Mouse (Mus musculus) spleen, adult 2 months (tissue): Measurements from ENCODE around the gene Lrp8. TPM values are rescaled to one million over a fixed set of nuclear protein-coding genes. Genes with fewer than 3 reads are reported as not detected.

ENCODE experiments used
- DNase-seq, 2 experiments: peaks; one replicate each; pipeline versions ENCODE4 v3.0.0 to v3.0.0-alpha.2; 2012 to 2021; ENCODE audit warnings: low spot score in 2 of 2, low read depth in 1 of 2
- H3K27ac ChIP-seq: fragments of 200-500 bp; 2 replicates; pipeline ENCODE4 v1.5.1; 2012; ENCODE audit warnings: low read length, inconsistent platforms; ENCODE audit not compliant: insufficient read depth
- H3K27me3 ChIP-seq: fragments of 200-500 bp; 2 replicates; pipeline ENCODE4 v1.6.1; 2012; ENCODE audit warnings: mild to moderate bottlenecking, moderate library complexity, low read length, inconsistent platforms; ENCODE audit not compliant: control insufficient read depth, insufficient read depth
- H3K36me3 ChIP-seq: fragments of 200-500 bp; 2 replicates; pipeline ENCODE4 v1.6.1; 2012; ENCODE audit warnings: mild to moderate bottlenecking, low read length, inconsistent platforms; ENCODE audit not compliant: control insufficient read depth, insufficient read depth
- H3K4me1 ChIP-seq: fragments of 200-500 bp; 2 replicates; pipeline ENCODE4 v1.6.1; 2011; ENCODE audit warnings: inconsistent platforms; ENCODE audit not compliant: control insufficient read depth, insufficient read depth, insufficient read length
- H3K4me3 ChIP-seq: fragments of 200-500 bp; 2 replicates; pipeline ENCODE4 v1.5.1; 2011; ENCODE audit warnings: mild to moderate bottlenecking, inconsistent platforms; ENCODE audit not compliant: insufficient read depth, insufficient read length; ENCODE audit errors: extremely low read depth
- CTCF ChIP-seq: fragments of 200-500 bp; IDR thresholded peaks from 2 replicates; pipeline ENCODE4 v1.5.1; 2011; ENCODE audit warnings: mild to moderate bottlenecking, inconsistent platforms; ENCODE audit not compliant: insufficient read depth, insufficient read length, insufficient replicate concordance; ENCODE audit errors: extremely low read depth
- POLR2A ChIP-seq: fragments of 200-500 bp; IDR thresholded peaks from 2 replicates; pipeline ENCODE4 v1.6.1; 2011; ENCODE audit warnings: low read depth, low read length, inconsistent platforms
- WGBS: fragments of 180-500 bp; shearing (Covaris S2); methylation state at CpG from one replicate; pipeline ENCODE4 v1.1.7; 2018; 5-methylcytosine and 5-hydroxymethylcytosine counted together
- polyA plus RNA-seq: library from polyadenylated mRNA; depleted of rRNA; stranded (reverse); fragments of >200 nt; gene quantifications from 2 replicates; pipeline ENCODE4 v1.2.3, GENCODE M21; 2012

Lrp8 gene
- polyA plus RNA-seq, 1 experiment = 7.4 TPM

- H3K4me3 ChIP-seq = no peak overlapping the region
- 93% methylated on average over 6 of the region's 6 CpGs for WGBS
- H3K27me3 ChIP-seq = no peaks in the 10 kb centered on the region
- no peak for DNase-seq
- H3K36me3 ChIP-seq = no peaks in the 10 kb centered on the region
- TF ChIP-seq CTCF (no peak), POLR2A (no peak)
- H3K4me1 ChIP-seq = no peaks in the 10 kb centered on the region
- H3K27ac ChIP-seq = no peak overlapping the region
Observed at GRCm38 (mm10) chr4:107831678-107832077, 29.6 kb downstream of the Lrp8 start.

GRCm38 (mm10) chr4:107833525-107833924 lies 31.5 kb downstream of the Lrp8 start:
- no peak for TF ChIP-seq CTCF
- no peak for TF ChIP-seq POLR2A
- no peak for DNase-seq
- Histone ChIP-seq H3K4me1 (no peaks in the 10 kb centered on the region), H3K27ac (no peak overlapping the region), H3K4me3 (no peak overlapping the region), H3K27me3 (no peaks in the 10 kb centered on the region), H3K36me3 (no peaks in the 10 kb centered on the region)
- WGBS = 90% methylated on average over 5 of the region's 5 CpGs

- H3K4me1 ChIP-seq = no peaks in the 10 kb centered on the region
- no peak for DNase-seq
- no peaks in the 10 kb centered on the region for H3K27me3 ChIP-seq
- H3K36me3 ChIP-seq = no peaks in the 10 kb centered on the region
- no peak for TF ChIP-seq POLR2A
- no peak for TF ChIP-seq CTCF
- WGBS = 93% methylated on average over 22 of the region's 22 CpGs
- H3K4me3 ChIP-seq = no peak overlapping the region
- no peak overlapping the region for H3K27ac ChIP-seq
Observed at GRCm38 (mm10) chr4:107834643-107835314, 32.7 kb downstream of the Lrp8 start.

- H3K4me1 ChIP-seq = no peaks in the 10 kb centered on the region
- H3K27ac ChIP-seq = no peak overlapping the region
- H3K36me3 ChIP-seq = no peaks in the 10 kb centered on the region
- WGBS = 83% methylated on average over 5 of the region's 5 CpGs
- TF ChIP-seq CTCF (no peak), POLR2A (no peak)
- no peak for DNase-seq
- no peak overlapping the region for H3K4me3 ChIP-seq
- H3K27me3 ChIP-seq = no peaks in the 10 kb centered on the region
Observed at GRCm38 (mm10) chr4:107835508-107835909, 33.4 kb downstream of the Lrp8 start.

GRCm38 (mm10) chr4:107836758-107837157 lies 34.7 kb downstream of the Lrp8 start:
- TF ChIP-seq CTCF = no peak
- TF ChIP-seq POLR2A = no peak
- Histone ChIP-seq H3K27me3 (no peaks in the 10 kb centered on the region), H3K4me3 (no peak overlapping the region), H3K27ac (no peak overlapping the region), H3K36me3 (no peaks in the 10 kb centered on the region), H3K4me1 (no peaks in the 10 kb centered on the region)
- DNase-seq = no peak
- 89% methylated on average over 5 of the region's 5 CpGs for WGBS

GRCm38 (mm10) chr4:107837910-107838309 lies 35.8 kb downstream of the Lrp8 start:
- Histone ChIP-seq H3K27me3 (no peaks in the 10 kb centered on the region), H3K27ac (no peak overlapping the region), H3K36me3 (no peaks in the 10 kb centered on the region), H3K4me1 (no peaks in the 10 kb centered on the region), H3K4me3 (no peak overlapping the region)
- 91% methylated on average over 3 of the region's 3 CpGs for WGBS
- no peak for TF ChIP-seq CTCF
- no peak for TF ChIP-seq POLR2A
- no peak for DNase-seq

GRCm38 (mm10) chr4:107843687-107844086 lies 41.6 kb downstream of the Lrp8 start:
- H3K4me1 ChIP-seq = no peaks in the 10 kb centered on the region
- TF ChIP-seq CTCF (no peak), POLR2A (no peak)
- 92% methylated on average over 8 of the region's 8 CpGs for WGBS
- H3K27ac ChIP-seq = no peak overlapping the region
- H3K27me3 ChIP-seq = no peaks in the 10 kb centered on the region
- no peak for DNase-seq
- no peak overlapping the region for H3K4me3 ChIP-seq
- no peaks in the 10 kb centered on the region for H3K36me3 ChIP-seq
